Mouse (Mus musculus): Measurements from ENCODE around the gene Nbeal2. TPM values are rescaled to one million over a fixed set of nuclear protein-coding genes. Genes with fewer than 3 reads are reported as not detected.
A peak's percentile ranks its signal among the peaks of the same experiment; 100 is the strongest.

The Nbeal2 gene
- polyA plus RNA-seq, 1 experiment from 2014 or later: 2.8 TPM

GRCm38 (mm10) chr9:110656249-110657221 is 2.6 kb upstream of the Nbeal2 start, which contains the start of gene Ccdc12:
Gene Ccdc12 (plus strand): TSS chr9:110656503.
- peaks cover 22% of the 10 kb centered on the region for H3K27me3 ChIP-seq (ENCODE audit: control insufficient read depth, insufficient read depth, low read depth, low read length)
- H3K9ac ChIP-seq (ENCODE audit: low read depth, low read length): peak within 1 kb of the TSS; percentile 84
- H3K27ac ChIP-seq (ENCODE audit: low read length): peak within 1 kb of the TSS; percentile 93
- no peaks in the 10 kb centered on the region for H3K36me3 ChIP-seq (ENCODE audit: control insufficient read depth, insufficient read depth)
- WGBS (ENCODE audit: insufficient replicate concordance): under 1% methylated on average over 52 of the region's 52 CpGs
- peak within 1 kb of the TSS; percentile 77 for H3K4me3 ChIP-seq (ENCODE audit: low read depth, low read length)
- peak within 1 kb of the TSS; percentile 80 for H3K4me2 ChIP-seq (ENCODE audit: low read depth, low read length)
- H3K4me1 ChIP-seq (ENCODE audit: control insufficient read depth, low read depth, low read length): peaks cover 48% of the 10 kb centered on the region
- ATAC-seq (ENCODE audit: low read depth): peak; percentile 83
- no peaks in the 10 kb centered on the region for H3K9me3 ChIP-seq (replicated peaks; ENCODE audit: control insufficient read depth, low read length)

- H3K9ac ChIP-seq (ENCODE audit: low read depth, low read length): peak overlapping the region; percentile 84
- H3K9me3 ChIP-seq (replicated peaks; ENCODE audit: control insufficient read depth, low read length): no peaks in the 10 kb centered on the region
- peak overlapping the region; percentile 77 for H3K4me3 ChIP-seq (ENCODE audit: low read depth, low read length)
- WGBS (ENCODE audit: insufficient replicate concordance): 87% methylated on average over 10 of the region's 10 CpGs
- H3K4me2 ChIP-seq (ENCODE audit: low read depth, low read length): peak overlapping the region; percentile 80
- ATAC-seq (ENCODE audit: low read depth): no peak
- H3K27ac ChIP-seq (ENCODE audit: low read length): peak overlapping the region; percentile 93
- H3K36me3 ChIP-seq (ENCODE audit: control insufficient read depth, insufficient read depth): no peaks in the 10 kb centered on the region
- H3K4me1 ChIP-seq (ENCODE audit: control insufficient read depth, low read depth, low read length): peaks cover 40% of the 10 kb centered on the region
- peaks cover 26% of the 10 kb centered on the region for H3K27me3 ChIP-seq (ENCODE audit: control insufficient read depth, insufficient read depth, low read depth, low read length)
Measured at GRCm38 (mm10) chr9:110655651-110656007, 1.7 kb upstream of the Nbeal2 start.

- Histone ChIP-seq H3K27ac (ENCODE audit: low read length) (peak overlapping the region; percentile 66; the same call in 1 of the 2 replicates), H3K36me3 (ENCODE audit: control insufficient read depth, insufficient read depth) (no peaks in the 10 kb centered on the region), H3K27me3 (ENCODE audit: control insufficient read depth, insufficient read depth, low read depth, low read length) (peaks cover 26% of the 10 kb centered on the region), H3K4me1 (ENCODE audit: control insufficient read depth, low read depth, low read length) (peaks cover 37% of the 10 kb centered on the region), H3K4me3 (ENCODE audit: low read depth, low read length) (peak overlapping the region; percentile 75), H3K9ac (ENCODE audit: low read depth, low read length) (peak overlapping the region; percentile 48; the same call in 1 of the 2 replicates), H3K4me2 (ENCODE audit: low read depth, low read length) (peak overlapping the region; percentile 99), H3K9me3 (replicated peaks; ENCODE audit: control insufficient read depth, low read length) (no peaks in the 10 kb centered on the region)
- no peak for ATAC-seq (ENCODE audit: low read depth)
- 77% methylated on average over 19 of the region's 19 CpGs for WGBS (ENCODE audit: insufficient replicate concordance)
Measured at GRCm38 (mm10) chr9:110654726-110655650, 1.0 kb upstream of the Nbeal2 start.

GRCm38 (mm10) chr9:110652963-110653654 is 852 bp downstream of the Nbeal2 start:
- Histone ChIP-seq H3K9me3 (replicated peaks; ENCODE audit: control insufficient read depth, low read length) (no peaks in the 10 kb centered on the region), H3K9ac (ENCODE audit: low read depth, low read length) (peak overlapping the region; percentile 78), H3K27me3 (ENCODE audit: control insufficient read depth, insufficient read depth, low read depth, low read length) (peaks cover 26% of the 10 kb centered on the region), H3K36me3 (ENCODE audit: control insufficient read depth, insufficient read depth) (no peaks in the 10 kb centered on the region), H3K27ac (ENCODE audit: low read length) (peak overlapping the region; percentile 64; the same call in 1 of the 2 replicates), H3K4me2 (ENCODE audit: low read depth, low read length) (peak overlapping the region; percentile 99), H3K4me1 (ENCODE audit: control insufficient read depth, low read depth, low read length) (peaks cover 34% of the 10 kb centered on the region), H3K4me3 (ENCODE audit: low read depth, low read length) (peak overlapping the region; percentile 75)
- WGBS (ENCODE audit: insufficient replicate concordance): 11% methylated on average over 14 of the region's 14 CpGs
- ATAC-seq (ENCODE audit: low read depth): no peak

- no peaks in the 10 kb centered on the region for H3K36me3 ChIP-seq (ENCODE audit: control insufficient read depth, insufficient read depth)
- peaks cover 26% of the 10 kb centered on the region for H3K27me3 ChIP-seq (ENCODE audit: control insufficient read depth, insufficient read depth, low read depth, low read length)
- H3K9me3 ChIP-seq (replicated peaks; ENCODE audit: control insufficient read depth, low read length): no peaks in the 10 kb centered on the region
- peaks cover 28% of the 10 kb centered on the region for H3K4me1 ChIP-seq (ENCODE audit: control insufficient read depth, low read depth, low read length)
- ATAC-seq (ENCODE audit: low read depth): no peak
- H3K4me2 ChIP-seq (ENCODE audit: low read depth, low read length): peak overlapping the region; percentile 99
- 17% methylated on average over 13 of the region's 13 CpGs for WGBS (ENCODE audit: insufficient replicate concordance)
- 0 out of 2 replicates have a peak overlapping the region, but pooled peaks have one; percentile 44 for H3K27ac ChIP-seq (ENCODE audit: low read length)
- H3K4me3 ChIP-seq (ENCODE audit: low read depth, low read length): peak overlapping the region; percentile 75
- H3K9ac ChIP-seq (ENCODE audit: low read depth, low read length): no peak overlapping the region
Measured at GRCm38 (mm10) chr9:110651931-110652722, 1.8 kb downstream of the Nbeal2 start.

- H3K4me1 ChIP-seq (ENCODE audit: control insufficient read depth, low read depth, low read length): peaks cover 19% of the 10 kb centered on the region
- no peak for ATAC-seq (ENCODE audit: low read depth)
- H3K9me3 ChIP-seq (replicated peaks; ENCODE audit: control insufficient read depth, low read length): no peaks in the 10 kb centered on the region
- peaks cover 26% of the 10 kb centered on the region for H3K27me3 ChIP-seq (ENCODE audit: control insufficient read depth, insufficient read depth, low read depth, low read length)
- no peak overlapping the region for H3K27ac ChIP-seq (ENCODE audit: low read length)
- H3K4me3 ChIP-seq (ENCODE audit: low read depth, low read length): no peak overlapping the region
- H3K36me3 ChIP-seq (ENCODE audit: control insufficient read depth, insufficient read depth): no peaks in the 10 kb centered on the region
- H3K9ac ChIP-seq (ENCODE audit: low read depth, low read length): no peak overlapping the region
- H3K4me2 ChIP-seq (ENCODE audit: low read depth, low read length): no peak overlapping the region
Measured at GRCm38 (mm10) chr9:110649775-110650174, 4.2 kb downstream of the Nbeal2 start.

GRCm38 (mm10) chr9:110645219-110645618 is 8.7 kb downstream of the Nbeal2 start:
- 22% methylated on average over 9 of the region's 9 CpGs for WGBS (ENCODE audit: insufficient replicate concordance)
- Histone ChIP-seq H3K36me3 (ENCODE audit: control insufficient read depth, insufficient read depth) (no peaks in the 10 kb centered on the region), H3K4me2 (ENCODE audit: low read depth, low read length) (peak overlapping the region; percentile 39), H3K9me3 (replicated peaks; ENCODE audit: control insufficient read depth, low read length) (no peaks in the 10 kb centered on the region), H3K4me3 (ENCODE audit: low read depth, low read length) (peak overlapping the region; percentile 23; the same call in 1 of the 2 replicates), H3K27ac (ENCODE audit: low read length) (no peak overlapping the region; the same call in 1 of the 2 replicates), H3K27me3 (ENCODE audit: control insufficient read depth, insufficient read depth, low read depth, low read length) (no peaks in the 10 kb centered on the region), H3K9ac (ENCODE audit: low read depth, low read length) (no peak overlapping the region), H3K4me1 (ENCODE audit: control insufficient read depth, low read depth, low read length) (peaks cover 3% of the 10 kb centered on the region)
- no peak for ATAC-seq (ENCODE audit: low read depth)

- H3K27ac ChIP-seq (ENCODE audit: low read length): no peak overlapping the region
- H3K27me3 ChIP-seq (ENCODE audit: control insufficient read depth, insufficient read depth, low read depth, low read length): no peaks in the 10 kb centered on the region
- H3K9me3 ChIP-seq (replicated peaks; ENCODE audit: control insufficient read depth, low read length): no peaks in the 10 kb centered on the region
- H3K4me1 ChIP-seq (ENCODE audit: control insufficient read depth, low read depth, low read length): peaks cover 3% of the 10 kb centered on the region
- no peak overlapping the region for H3K4me2 ChIP-seq (ENCODE audit: low read depth, low read length)
- WGBS (ENCODE audit: insufficient replicate concordance): 74% methylated on average over 10 of the region's 10 CpGs
- no peak overlapping the region for H3K9ac ChIP-seq (ENCODE audit: low read depth, low read length)
- H3K4me3 ChIP-seq (ENCODE audit: low read depth, low read length): no peak overlapping the region
- H3K36me3 ChIP-seq (ENCODE audit: control insufficient read depth, insufficient read depth): no peaks in the 10 kb centered on the region
- no peak for ATAC-seq (ENCODE audit: low read depth)
Measured at GRCm38 (mm10) chr9:110644295-110644694, 9.7 kb downstream of the Nbeal2 start.

Data from liver, embryonic 16.5 days (tissue).